Mouse (Mus musculus): Measurements from ENCODE around the gene Txlna. TPM values are rescaled to one million over a fixed set of nuclear protein-coding genes. Genes with fewer than 3 reads are reported as not detected.

Txlna gene
- total RNA-seq (2023): 10 to 100 TPM; 35.0 to 37.1 TPM

GRCm38 (mm10) chr4:129640638-129641467, at the start of gene Txlna:
Gene Txlna (minus strand): TSS chr4:129641065.

GRCm38 (mm10) chr4:129672083-129672877, 31.4 kb upstream of the Txlna start, which contains the start of gene Kpna6:
Gene Kpna6 (minus strand): TSS chr4:129672767.

GRCm38 (mm10) chr4:129623681-129624091, 17.2 kb downstream of the Txlna start, which contains the start of gene Ccdc28b:
Gene Ccdc28b (minus strand): TSS chr4:129623947.

GRCm38 (mm10) chr4:129618786-129619691, 21.8 kb downstream of the Txlna start, which contains the start of gene Iqcc:
Gene Iqcc (minus strand): TSS chr4:129619099.

GRCm38 (mm10) chr4:129614093-129614492, 26.8 kb downstream of the Txlna start, which contains the start of gene Dcdc2b:
Gene Dcdc2b (minus strand): TSS chr4:129614257.

GRCm38 (mm10) chr4:129600233-129601158, 40.4 kb downstream of the Txlna start, which contains the start of the genes Eif3i and Tmem234:
Gene Eif3i (minus strand): TSS chr4:129600648.
Gene Tmem234 (plus strand): TSS chr4:129600668.

GRCm38 (mm10) chr4:129578466-129578865, 62.4 kb downstream of the Txlna start, which contains the start of gene Fam167b:
Gene Fam167b (minus strand): TSS chr4:129578549.

Other genes starting within 250 kb of the Txlna start
- gene Zbtb8b, start 200.2 kb downstream of the Txlna start, total RNA-seq (2023): not detected
- gene Bsdc1, start 179.5 kb downstream of the Txlna start, total RNA-seq (2023): 10 to 100 TPM; 88.5 to 95.7 TPM
- not detected for gene Tssk3, start 150.0 kb downstream of the Txlna start, total RNA-seq (2023)
- gene Fam229a, start 149.9 kb downstream of the Txlna start, total RNA-seq (2023): under 1 TPM in 1 of 2 experiments, not detected in 1; 0.73 TPM
- gene Marcksl1, start 127.5 kb downstream of the Txlna start, total RNA-seq (2023): 10 to 100 TPM; 73.9 to 96.8 TPM
- gene Hdac1, start 98.4 kb downstream of the Txlna start, total RNA-seq (2023): 10 to 100 TPM; 63.3 to 68.1 TPM
- gene Lck, start 67.4 kb downstream of the Txlna start, total RNA-seq (2023): 1 to 10 TPM; 1.2 to 2.3 TPM
- gene Fam167b, start 62.5 kb downstream of the Txlna start, total RNA-seq (2023): not detected
- gene Eif3i, start 40.4 kb downstream of the Txlna start, total RNA-seq (2023): 10 to 100 TPM; 70.5 to 73.8 TPM
- 10 to 100 TPM; 73.8 to 94.1 TPM for gene Tmem234, start 40.4 kb downstream of the Txlna start, total RNA-seq (2023)
- gene Dcdc2b, start 26.8 kb downstream of the Txlna start, total RNA-seq (2023): under 1 TPM in 1 of 2 experiments, not detected in 1; 0.93 TPM
- gene Iqcc, start 22.0 kb downstream of the Txlna start, total RNA-seq (2023): 10 to 100 TPM in 1 of 2 experiments, 1 to 10 TPM in 1; 9.8 to 10.2 TPM
- gene Ccdc28b, start 17.1 kb downstream of the Txlna start, total RNA-seq (2023): 10 to 100 TPM; 39.0 to 44.5 TPM
- gene Kpna6, start 31.7 kb upstream of the Txlna start, total RNA-seq (2023): 10 to 100 TPM; 27.1 to 33.3 TPM
- gene Tmem39b, start 55.8 kb upstream of the Txlna start, total RNA-seq (2023): 10 to 100 TPM in 1 of 2 experiments, 1 to 10 TPM in 1; 7.9 to 11.2 TPM
- gene Khdrbs1, start 101.2 kb upstream of the Txlna start, total RNA-seq (2023): 10 to 100 TPM; 67.3 to 81.5 TPM
- 100 to 1,000 TPM; 147 to 187 TPM for gene Ptp4a2, start 170.2 kb upstream of the Txlna start, total RNA-seq (2023)